Mouse (Mus musculus) liver, adult (tissue): Measurements from ENCODE around the gene Rassf2.

Experiments
- GATA4 ChIP-seq: IDR thresholded peaks from 2 replicates; pipeline ENCODE4 v1.6.1; 2014; ENCODE audit warnings: mild to moderate bottlenecking, low read length; ENCODE audit not compliant: insufficient replicate concordance

The Rassf2 gene

DNA sequence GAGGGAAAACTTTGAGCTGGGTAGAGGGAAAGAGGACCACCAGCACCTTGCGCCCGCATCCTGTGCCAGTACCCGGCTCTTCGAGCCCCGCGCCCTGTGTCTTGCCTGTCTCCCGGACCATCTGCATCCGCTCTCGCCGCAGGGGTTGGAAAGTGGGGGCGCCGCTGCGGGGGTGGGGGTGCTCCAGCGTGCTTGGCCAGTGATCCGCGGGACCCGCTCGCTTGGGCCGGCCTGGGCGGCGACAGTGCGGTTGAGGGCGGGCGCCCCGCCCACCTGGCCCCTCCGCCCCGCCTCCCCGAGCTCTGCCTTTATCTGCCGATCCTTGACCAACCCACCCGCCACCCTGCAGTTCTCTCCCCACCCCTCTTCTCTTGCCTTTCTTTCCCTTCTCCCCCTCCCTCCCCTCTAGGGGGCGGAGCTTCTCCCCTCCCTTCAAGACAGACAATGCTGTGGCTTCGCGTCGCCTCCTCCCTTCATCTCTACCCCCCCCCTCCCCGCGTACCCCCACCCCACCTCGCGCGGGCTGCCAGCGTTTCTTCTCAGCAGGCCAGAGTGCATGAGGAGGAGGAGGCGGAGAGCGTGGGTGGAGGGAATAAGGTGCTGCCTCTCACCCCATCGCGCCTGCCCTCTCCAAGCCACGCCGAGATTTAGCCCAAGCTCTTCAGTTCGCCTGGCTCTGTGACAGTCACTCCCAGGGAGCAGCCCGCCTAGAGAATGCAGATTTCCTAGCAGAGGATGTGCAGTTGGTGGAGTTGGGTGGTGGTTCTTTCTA is at the start of gene Rassf2:
Gene Rassf2, minus strand, starts transcription at position 613 of the 772 bp plus-strand sequence.
- TF ChIP-seq GATA4 = no peak

DNA sequence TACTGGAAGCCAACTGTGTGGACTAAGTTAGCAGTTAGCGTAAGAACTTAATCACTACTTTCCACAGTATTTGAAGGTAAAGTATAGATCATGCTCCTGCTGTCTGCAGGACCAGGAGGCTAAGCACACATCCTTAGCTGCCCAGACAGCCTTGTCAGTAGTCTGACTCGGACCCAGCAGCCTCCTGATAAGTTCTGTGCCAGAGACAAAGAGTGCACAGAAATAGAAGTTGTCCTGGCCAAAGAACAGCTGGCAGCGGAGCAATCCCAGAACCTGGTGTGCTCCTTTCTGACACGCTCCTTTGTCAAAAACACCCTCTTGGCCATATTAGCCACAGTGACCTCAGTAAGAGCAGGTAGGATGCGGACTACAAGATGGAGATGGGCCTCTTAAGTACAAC is 49.1 kb upstream of the Rassf2 start:
- no peak for TF ChIP-seq GATA4

DNA sequence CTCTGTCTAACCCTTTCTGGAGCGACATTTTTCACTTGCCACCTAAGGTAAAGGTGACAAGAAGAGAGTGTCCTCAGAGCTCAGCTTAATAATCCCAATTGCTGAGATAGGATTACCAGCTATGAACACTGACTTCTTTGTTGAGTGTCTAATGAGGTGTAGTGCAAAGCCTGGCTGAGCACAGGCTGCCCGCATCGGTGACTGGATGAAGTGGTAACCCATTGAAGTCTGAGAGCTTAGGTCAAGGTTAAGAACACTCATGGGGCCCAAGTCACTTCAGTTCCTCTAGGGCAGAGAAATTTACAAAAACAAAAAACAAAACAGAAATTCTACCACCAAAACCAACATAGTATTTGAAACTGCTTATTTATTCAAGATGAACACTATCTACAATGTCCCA is 43.0 kb upstream of the Rassf2 start:
- TF ChIP-seq GATA4 = no peak

DNA sequence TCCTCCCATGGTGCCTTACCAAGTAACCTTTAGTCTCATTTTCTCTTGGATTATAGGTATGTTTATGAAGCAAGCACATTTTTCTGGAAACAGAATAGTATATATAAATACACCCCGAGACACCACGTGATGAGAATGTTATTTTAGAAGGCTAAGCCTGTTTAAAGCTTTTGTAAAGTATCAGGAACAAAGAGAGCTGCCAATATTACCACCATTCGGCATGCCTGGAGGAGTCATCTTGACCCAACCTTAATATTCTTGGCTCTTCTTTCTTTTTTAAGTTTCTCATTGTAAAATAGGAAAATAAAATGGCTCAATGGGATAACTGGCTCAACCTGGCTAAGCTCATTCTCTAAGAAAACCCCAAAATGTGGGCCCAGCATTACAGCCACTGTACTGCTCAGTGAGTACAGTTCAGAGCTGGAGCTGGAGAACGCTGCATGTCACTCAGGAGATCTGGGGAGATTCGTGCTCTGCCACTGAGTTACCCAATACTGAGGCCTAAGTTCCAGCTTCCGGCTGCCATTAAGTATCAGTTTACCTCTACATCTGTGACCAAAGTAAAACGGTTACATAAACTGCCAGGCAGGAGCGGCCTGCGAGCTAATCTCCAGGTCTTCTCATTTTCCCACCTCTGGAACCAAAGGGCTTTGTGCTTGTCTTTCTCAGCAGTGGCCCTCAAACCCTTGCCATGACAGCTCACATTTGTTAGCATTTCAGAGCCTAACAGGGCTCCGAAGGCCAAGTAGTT is 40.1 kb upstream of the Rassf2 start:
- TF ChIP-seq GATA4 = no peak

DNA sequence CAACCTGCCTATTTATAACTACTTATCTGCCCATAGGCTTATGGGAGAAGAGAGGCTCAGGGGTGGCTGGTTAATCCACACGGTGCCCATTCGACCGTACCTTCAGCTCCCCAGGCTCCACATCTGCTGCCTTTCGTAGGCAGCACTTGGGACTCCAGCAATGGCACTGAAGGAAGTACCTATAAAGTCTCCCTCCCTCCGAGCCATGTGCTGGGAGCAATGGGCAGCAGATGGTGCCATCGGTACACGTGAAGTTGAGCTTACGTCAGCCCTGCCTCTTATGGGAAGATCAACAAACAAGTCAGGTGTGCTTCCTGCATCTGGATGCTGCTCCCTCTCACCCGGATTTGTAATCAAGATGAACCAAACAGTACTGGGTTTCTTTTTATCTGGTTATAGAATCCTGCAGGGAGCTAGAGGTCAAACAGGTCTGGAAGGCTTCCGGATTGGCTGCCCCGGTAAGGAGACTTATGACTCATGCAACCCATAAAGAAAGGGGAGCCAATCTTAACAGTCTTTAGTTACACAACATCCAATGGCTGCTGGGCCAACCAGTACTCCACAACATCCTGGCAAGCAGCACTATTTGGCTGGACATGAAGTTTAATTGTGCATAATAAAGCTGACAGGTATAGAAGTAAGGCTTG is 34.2 kb upstream of the Rassf2 start:
- TF ChIP-seq GATA4 = no peak

DNA sequence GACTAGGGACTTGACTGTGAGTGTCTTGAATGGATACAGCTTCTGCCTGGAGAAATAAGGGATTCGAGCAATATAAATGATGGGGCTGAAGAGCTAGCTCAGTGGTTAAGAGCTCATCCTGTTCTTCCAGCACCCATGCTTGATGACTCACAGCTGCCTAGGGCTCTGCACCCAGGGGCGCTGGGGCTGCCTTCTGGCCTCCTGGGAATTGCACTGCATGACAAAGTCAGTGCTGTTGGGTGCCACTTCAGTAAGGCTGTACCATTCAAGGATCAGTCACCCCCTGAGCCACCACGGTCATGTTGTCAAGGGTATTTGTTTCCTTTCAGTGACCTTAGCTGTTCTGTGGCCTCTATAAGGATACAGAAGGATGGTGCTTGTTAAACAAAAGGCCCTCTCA is 33.7 kb upstream of the Rassf2 start:
- TF ChIP-seq GATA4 = no peak

DNA sequence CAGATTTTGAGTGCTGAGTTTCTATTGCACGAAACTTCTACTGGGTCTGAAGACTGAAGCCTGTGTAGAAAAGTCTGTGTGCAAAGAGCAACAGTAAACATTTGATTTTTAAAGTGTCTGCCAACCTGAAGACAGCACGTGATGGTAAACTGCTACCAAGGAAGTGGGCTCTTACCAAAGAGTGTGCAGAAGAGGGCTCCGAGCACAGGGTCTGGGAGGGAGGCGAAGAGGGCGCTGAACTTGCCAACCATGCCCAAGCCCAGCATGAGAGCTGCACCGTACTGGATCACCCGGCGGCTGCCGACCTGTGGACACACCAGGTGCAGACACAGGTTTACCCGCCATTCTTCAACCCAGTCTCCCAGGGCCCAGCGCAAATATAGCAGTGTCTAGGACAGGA is 31.8 kb upstream of the Rassf2 start:
- no peak for TF ChIP-seq GATA4

DNA sequence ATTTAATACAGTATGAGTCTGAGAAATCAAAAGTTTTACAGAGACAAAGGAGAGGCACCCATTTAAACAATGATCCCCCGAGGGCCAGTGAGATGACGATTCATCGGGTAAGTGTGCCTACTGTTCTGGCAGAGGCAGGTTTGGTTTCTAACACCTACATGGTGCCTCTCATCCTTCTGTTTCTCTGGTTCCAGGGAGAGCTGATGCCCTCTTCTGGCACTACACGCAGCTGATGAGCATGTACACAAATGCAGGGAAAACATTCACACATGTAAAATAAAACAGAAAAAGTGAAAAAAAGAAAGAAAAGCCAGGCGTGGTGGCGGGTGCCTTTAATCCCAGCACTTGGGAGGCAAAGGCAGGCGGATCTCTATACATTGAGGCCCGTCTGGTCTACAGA is 29.9 kb upstream of the Rassf2 start:
- TF ChIP-seq GATA4 = no peak

DNA sequence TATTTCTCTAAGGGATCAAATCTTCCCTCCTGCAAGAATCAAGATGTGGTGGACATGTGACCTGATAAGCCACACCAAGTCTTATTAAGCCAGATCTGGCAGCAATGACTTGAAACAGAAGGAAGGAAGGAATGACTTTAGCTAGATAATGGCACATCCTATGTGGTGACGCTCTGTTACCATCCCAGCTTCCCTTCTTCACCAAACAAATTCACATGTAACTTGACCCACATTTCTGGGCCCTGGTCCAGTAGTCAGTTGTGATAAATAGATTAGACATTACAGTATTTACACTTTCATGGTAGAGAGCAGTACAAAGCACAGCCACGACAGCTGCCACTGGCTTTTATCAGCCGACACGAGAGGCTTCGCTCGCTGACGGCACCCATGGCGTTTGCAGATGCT is 25.3 kb upstream of the Rassf2 start:
- no peak for TF ChIP-seq GATA4

DNA sequence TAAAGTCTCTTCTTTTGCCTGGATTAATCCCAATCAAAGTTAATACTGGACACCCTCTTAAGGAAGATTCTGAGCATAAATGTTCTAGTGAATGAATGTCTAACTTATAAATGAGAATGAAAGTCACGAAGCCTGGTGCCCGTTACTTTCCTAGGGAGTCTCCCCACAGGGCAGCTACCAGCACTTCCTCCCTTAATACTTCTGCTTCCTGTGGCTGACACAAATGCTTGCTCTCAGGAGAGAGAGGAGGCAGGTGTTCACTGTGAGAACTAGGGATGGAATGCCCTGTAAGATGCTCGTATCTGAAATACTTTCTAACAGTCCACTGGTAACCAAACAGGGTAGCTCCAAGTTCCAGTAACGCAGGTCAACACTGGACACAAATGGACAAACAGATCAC is 23.8 kb upstream of the Rassf2 start:
- no peak for TF ChIP-seq GATA4

DNA sequence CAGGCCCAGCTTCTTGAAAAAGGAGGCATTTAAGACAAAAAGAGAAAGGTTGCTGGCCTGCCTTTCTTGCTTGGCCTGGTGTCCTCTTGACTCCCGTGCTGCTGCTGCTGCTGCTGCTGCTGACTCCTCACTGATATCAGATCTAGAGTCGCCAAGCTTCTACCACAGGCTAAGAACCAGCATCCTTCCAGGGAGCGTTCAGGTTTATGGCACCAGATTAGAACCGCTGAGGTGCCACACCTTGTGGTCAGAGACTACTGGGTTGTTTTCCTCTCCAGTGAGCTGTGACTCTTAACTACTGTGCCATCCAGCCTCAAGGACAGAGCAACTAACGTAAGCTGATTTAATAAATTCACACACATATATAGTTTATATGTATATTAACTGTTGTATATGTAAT is 21.7 kb upstream of the Rassf2 start:
- TF ChIP-seq GATA4 = no peak

DNA sequence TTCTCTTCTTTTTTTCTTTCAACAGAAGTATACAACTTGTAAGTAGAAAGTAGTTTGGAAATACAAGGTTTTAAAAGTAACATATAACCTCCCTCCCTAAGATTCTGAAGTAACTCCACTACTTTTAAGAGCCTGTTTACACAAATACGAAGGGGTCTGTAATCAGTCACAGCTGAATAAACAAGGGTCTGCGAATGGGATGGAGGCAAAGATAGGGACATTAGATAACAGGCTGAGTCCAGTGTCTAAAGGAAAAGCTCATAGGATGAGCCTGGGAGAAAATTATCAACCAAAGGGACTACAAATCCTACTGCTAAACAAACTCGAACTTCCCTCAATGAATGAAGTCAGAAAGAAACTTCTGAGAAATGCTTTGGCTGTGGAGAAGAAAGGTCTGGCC is 19.9 kb upstream of the Rassf2 start:
- TF ChIP-seq GATA4 = no peak

DNA sequence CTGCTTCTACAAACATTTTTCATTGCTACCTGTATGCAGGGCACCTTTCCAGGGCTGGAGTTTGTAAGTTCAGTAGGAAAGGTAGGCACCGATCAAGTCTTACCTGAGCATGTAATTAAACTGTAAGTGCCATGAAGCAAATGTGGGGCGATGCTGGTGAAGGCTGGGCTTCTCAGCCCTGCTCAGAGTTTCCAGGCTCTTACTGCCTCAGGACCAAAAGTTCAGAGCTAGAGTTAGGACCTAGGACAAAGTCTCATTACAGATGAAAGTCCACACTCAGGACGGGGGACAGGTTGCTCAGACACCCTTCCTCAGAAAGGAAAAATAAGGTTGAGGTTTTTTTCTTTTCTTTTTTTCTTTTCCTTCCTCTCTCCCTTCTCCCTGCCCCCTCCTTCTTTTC is 19.4 kb upstream of the Rassf2 start:
- no peak for TF ChIP-seq GATA4

DNA sequence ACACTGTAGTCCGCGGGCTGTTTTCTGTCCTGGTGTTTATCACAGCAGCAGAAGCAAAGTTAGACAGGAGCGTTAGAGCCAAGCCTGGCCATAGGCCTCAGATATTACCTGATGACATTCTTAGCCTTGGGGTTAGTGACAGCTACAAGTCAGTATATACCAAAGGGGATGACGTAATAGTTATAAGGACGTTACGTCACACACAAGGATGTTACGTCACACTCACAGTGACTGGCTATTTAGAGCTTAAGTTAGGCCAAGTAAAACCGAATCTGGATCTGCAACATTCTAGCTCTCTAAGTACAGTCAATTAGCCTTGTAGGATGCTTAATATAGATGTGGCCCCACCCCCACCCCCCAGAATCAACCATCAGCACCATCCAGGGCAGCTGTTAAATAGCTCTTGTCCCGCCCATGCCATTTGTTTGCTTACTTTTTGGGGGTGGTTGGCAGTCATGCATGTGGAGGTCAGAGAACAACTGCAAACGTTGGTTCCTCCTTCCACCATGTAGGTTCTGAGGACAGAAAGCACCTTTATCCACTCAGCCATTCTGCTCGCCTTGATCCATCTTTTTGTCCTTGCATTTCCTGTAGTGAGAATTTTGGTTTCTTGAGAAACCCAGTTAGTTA is 18.2 kb upstream of the Rassf2 start:
- no peak for TF ChIP-seq GATA4

DNA sequence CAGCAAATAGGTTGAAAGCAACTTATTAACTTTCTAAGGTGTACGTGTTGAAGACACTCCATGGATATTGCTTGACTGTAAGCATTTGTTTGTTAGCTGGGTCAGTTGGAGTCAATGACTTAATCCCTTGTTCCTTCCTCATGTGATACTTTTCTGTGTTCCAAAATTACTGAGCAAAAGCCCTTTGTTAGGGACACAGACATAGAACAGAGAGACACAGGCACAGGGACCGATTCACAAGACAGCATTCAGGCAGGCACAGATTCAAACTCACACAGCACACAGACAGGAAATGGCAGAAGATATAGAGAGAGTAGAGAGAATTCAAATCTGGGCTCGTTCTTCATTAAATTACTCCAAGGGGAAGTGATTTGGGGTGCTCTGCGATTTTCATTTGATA is 17.3 kb upstream of the Rassf2 start:
- no peak for TF ChIP-seq GATA4

DNA sequence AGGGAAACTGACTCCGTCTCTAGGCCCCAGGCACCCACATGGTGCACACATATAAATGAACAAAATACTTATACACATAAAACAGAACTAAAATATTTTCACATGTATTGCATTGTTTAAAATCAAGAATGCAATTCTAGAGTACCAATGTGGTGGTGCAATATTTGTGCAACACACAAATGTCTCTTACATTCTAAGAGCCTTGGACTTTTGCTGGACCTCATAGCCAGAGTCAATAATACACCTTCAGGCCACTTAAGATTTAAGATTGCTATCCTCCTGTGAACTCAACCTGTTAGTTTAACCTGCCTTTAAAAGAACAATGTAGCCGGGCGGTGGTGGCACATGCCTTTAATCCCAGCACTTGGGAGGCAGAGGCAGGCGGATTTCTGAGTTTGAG is 16.6 kb upstream of the Rassf2 start:
- no peak for TF ChIP-seq GATA4
